Mouse (Mus musculus) heart, embryonic 11.5 days (tissue): Measurements from ENCODE around the gene Gse1. TPM values are rescaled to one million over a fixed set of nuclear protein-coding genes. Genes with fewer than 3 reads are reported as not detected.
A peak's percentile ranks its signal among the peaks of the same experiment; 100 is the strongest.

Experiments used
- ATAC-seq: fragments of 200-750 bp; cut with Nextera tagmentation; replicated peaks from 2 replicates; pipeline ENCODE4 v1.8.0; 2017; ENCODE audit warnings: moderate library complexity; ENCODE audit not compliant: insufficient number of reproducible peaks, low FRiP score, low TSS enrichment
- H3K27ac ChIP-seq: fragments of 300-500 bp; sonication (generic); 2 replicates; pipeline ENCODE4 v1.5.1; 2014; ENCODE audit warnings: mild to moderate bottlenecking, low read depth, low read length
- H3K27me3 ChIP-seq: fragments of 300-500 bp; sonication (generic); 2 replicates; pipeline ENCODE4 v1.6.1; 2014; ENCODE audit warnings: mild to moderate bottlenecking, low read length, mixed read lengths; ENCODE audit not compliant: control insufficient read depth, insufficient read depth
- H3K36me3 ChIP-seq: fragments of 300-500 bp; sonication (generic); 2 replicates; pipeline ENCODE4 v1.6.1; 2014; ENCODE audit warnings: mild to moderate bottlenecking, low read length, moderate library complexity, mixed read lengths; ENCODE audit not compliant: control insufficient read depth, insufficient read depth
- H3K4me1 ChIP-seq: fragments of 300-500 bp; sonication (generic); 2 replicates; pipeline ENCODE4 v1.6.1; 2014; ENCODE audit warnings: low read length; ENCODE audit not compliant: control insufficient read depth, insufficient read depth
- H3K4me2 ChIP-seq: fragments of 300-500 bp; sonication (generic); 2 replicates; pipeline ENCODE4 v1.6.1; 2014; ENCODE audit warnings: mild to moderate bottlenecking, moderate library complexity
- H3K4me3 ChIP-seq: fragments of 300-500 bp; sonication (generic); 2 replicates; pipeline ENCODE4 v1.5.1; 2014; ENCODE audit warnings: low read depth, low read length
- H3K9ac ChIP-seq: fragments of 300-500 bp; sonication (generic); 2 replicates; pipeline ENCODE4 v1.6.1; 2014; ENCODE audit warnings: mild to moderate bottlenecking, low read depth, low read length, moderate library complexity
- H3K9me3 ChIP-seq: fragments of 300-500 bp; sonication (generic); replicated peaks from 2 replicates; pipeline ENCODE4 v1.6.1; 2016; ENCODE audit warnings: low read length; ENCODE audit not compliant: control insufficient read depth
- WGBS: fragments of 180-500 bp; shearing (Covaris S2); extraction: QIAGEN DNeasy Blood & Tissue Kit; methylation state at CpG from one replicate; pipeline ENCODE4 v1.1.7; 2014; ENCODE audit not compliant: insufficient replicate concordance; 5-methylcytosine and 5-hydroxymethylcytosine counted together
- polyA plus RNA-seq: library from polyadenylated mRNA; unstranded; fragments of >200 nt; fragmentation: Nextera tagmentation; extraction: Ambion mirVana; gene quantifications from 2 replicates; pipeline ENCODE4 v1.2.1, GENCODE M21; 2014

Gse1 gene
- polyA plus RNA-seq, 1 experiment from 2014 or later: 12.8 TPM

- Histone ChIP-seq H3K4me1 (peaks cover 50% of the 10 kb centered on the region), H3K27me3 (no peaks in the 10 kb centered on the region), H3K4me2 (no peak overlapping the region), H3K9me3 (no peaks in the 10 kb centered on the region), H3K27ac (peak overlapping the region; percentile 1; the same call in 1 of the 2 replicates), H3K4me3 (no peak overlapping the region), H3K9ac (no peak overlapping the region), H3K36me3 (no peaks in the 10 kb centered on the region)
- no peak for ATAC-seq
- WGBS: 43% methylated on average over 7 of the region's 7 CpGs
These were observed 12.7 kb upstream of the Gse1 start for GRCm38 (mm10) chr8:120215416-120216141.

- H3K4me1 ChIP-seq: peaks cover 41% of the 10 kb centered on the region
- peak overlapping the region; percentile 57 for H3K27ac ChIP-seq
- H3K4me2 ChIP-seq: peak overlapping the region; percentile 11; the same call in 1 of the 2 replicates
- no peaks in the 10 kb centered on the region for H3K9me3 ChIP-seq
- H3K27me3 ChIP-seq: no peaks in the 10 kb centered on the region
- WGBS: 11% methylated on average over 12 of the region's 13 CpGs
- H3K36me3 ChIP-seq: no peaks in the 10 kb centered on the region
- H3K4me3 ChIP-seq: no peak overlapping the region
- no peak for ATAC-seq
- H3K9ac ChIP-seq: peak overlapping the region; percentile 23; the same call in 1 of the 2 replicates
These were observed 11.1 kb upstream of the Gse1 start for GRCm38 (mm10) chr8:120216855-120217830.

- no peak for ATAC-seq
- no peak overlapping the region for H3K9ac ChIP-seq
- no peaks in the 10 kb centered on the region for H3K36me3 ChIP-seq
- no peak overlapping the region for H3K27ac ChIP-seq
- no peak overlapping the region for H3K4me3 ChIP-seq
- H3K4me2 ChIP-seq: no peak overlapping the region
- WGBS: 58% methylated on average over 11 of the region's 11 CpGs
- H3K27me3 ChIP-seq: no peaks in the 10 kb centered on the region; the same call in 1 of the 2 replicates
- H3K9me3 ChIP-seq: no peaks in the 10 kb centered on the region
- peaks cover 40% of the 10 kb centered on the region for H3K4me1 ChIP-seq
These were observed 5.7 kb upstream of the Gse1 start for GRCm38 (mm10) chr8:120222548-120222947.

- H3K9me3 ChIP-seq: no peaks in the 10 kb centered on the region
- H3K36me3 ChIP-seq: no peaks in the 10 kb centered on the region
- no peak for ATAC-seq
- no peak overlapping the region for H3K4me3 ChIP-seq
- H3K4me1 ChIP-seq: peaks cover 43% of the 10 kb centered on the region
- H3K27me3 ChIP-seq: peaks cover 9% of the 10 kb centered on the region
- WGBS: 52% methylated on average over 11 of the region's 11 CpGs
- no peak overlapping the region for H3K27ac ChIP-seq
- no peak overlapping the region for H3K9ac ChIP-seq
- no peak overlapping the region for H3K4me2 ChIP-seq
These were observed 3.5 kb upstream of the Gse1 start for GRCm38 (mm10) chr8:120224521-120225420.

GRCm38 (mm10) chr8:120225421-120226151 lies 2.7 kb upstream of the Gse1 start:
- WGBS: 58% methylated on average over 10 of the region's 10 CpGs
- no peaks in the 10 kb centered on the region for H3K9me3 ChIP-seq
- H3K4me1 ChIP-seq: peaks cover 43% of the 10 kb centered on the region
- H3K9ac ChIP-seq: no peak overlapping the region; the same call in 1 of the 2 replicates
- H3K4me2 ChIP-seq: no peak overlapping the region
- no peaks in the 10 kb centered on the region for H3K36me3 ChIP-seq
- peaks cover 18% of the 10 kb centered on the region for H3K27me3 ChIP-seq
- no peak overlapping the region for H3K27ac ChIP-seq
- no peak for ATAC-seq
- no peak overlapping the region for H3K4me3 ChIP-seq

GRCm38 (mm10) chr8:120226700-120227577 lies 1.3 kb upstream of the Gse1 start:
- Histone ChIP-seq H3K4me1 (peaks cover 54% of the 10 kb centered on the region), H3K36me3 (no peaks in the 10 kb centered on the region), H3K4me3 (no peak overlapping the region), H3K27ac (no peak overlapping the region), H3K9ac (no peak overlapping the region), H3K9me3 (no peaks in the 10 kb centered on the region), H3K27me3 (peaks cover 26% of the 10 kb centered on the region), H3K4me2 (no peak overlapping the region; the same call in 1 of the 2 replicates)
- 46% methylated on average over 5 of the region's 5 CpGs for WGBS
- no peak for ATAC-seq

- Histone ChIP-seq H3K4me3 (peak overlapping the region; percentile 18; the same call in 1 of the 2 replicates), H3K4me1 (peaks cover 54% of the 10 kb centered on the region), H3K27me3 (peaks cover 26% of the 10 kb centered on the region), H3K9me3 (no peaks in the 10 kb centered on the region), H3K27ac (no peak overlapping the region), H3K9ac (no peak overlapping the region), H3K4me2 (peak overlapping the region; percentile 98), H3K36me3 (no peaks in the 10 kb centered on the region)
- ATAC-seq: no peak
These were observed 729 bp upstream of the Gse1 start for GRCm38 (mm10) chr8:120227578-120227876.
